Mouse (Mus musculus) embryonic facial prominence, embryonic 13.5 days (tissue): ENCODE results near the gene Gm21985. TPM values are rescaled to one million over a fixed set of nuclear protein-coding genes. Genes with fewer than 3 reads are reported as not detected.

Experiments used
- ATAC-seq: fragments of 200-750 bp; cut with Nextera tagmentation; 2 replicates; pipeline ENCODE4 v1.8.0; 2017; ENCODE audit warnings: low read depth; ENCODE audit not compliant: insufficient number of reproducible peaks, insufficient read depth, low FRiP score, low TSS enrichment
- H3K27ac ChIP-seq: fragments of 300-500 bp; sonication (generic); 2 replicates; pipeline ENCODE4 v1.5.1; 2015; ENCODE audit warnings: moderate library complexity, mild to moderate bottlenecking, inconsistent platforms
- H3K27me3 ChIP-seq: fragments of 300-500 bp; sonication (generic); 2 replicates; pipeline ENCODE4 v1.6.1; 2015; ENCODE audit warnings: mild to moderate bottlenecking, inconsistent platforms
- H3K36me3 ChIP-seq: fragments of 300-500 bp; sonication (generic); 2 replicates; pipeline ENCODE4 v1.6.1; 2015; ENCODE audit warnings: mild to moderate bottlenecking, inconsistent platforms
- H3K4me1 ChIP-seq: fragments of 300-500 bp; sonication (generic); 2 replicates; pipeline ENCODE4 v1.6.1; 2015; ENCODE audit warnings: inconsistent platforms
- H3K4me2 ChIP-seq: fragments of 300-500 bp; sonication (generic); 2 replicates; pipeline ENCODE4 v1.6.1; 2015; ENCODE audit warnings: moderate library complexity, mild to moderate bottlenecking, inconsistent platforms
- H3K4me3 ChIP-seq: fragments of 300-500 bp; sonication (generic); 2 replicates; pipeline ENCODE4 v1.5.1; 2015; ENCODE audit warnings: mild to moderate bottlenecking, inconsistent platforms
- H3K9ac ChIP-seq: fragments of 300-500 bp; sonication (generic); 2 replicates; pipeline ENCODE4 v1.6.1; 2015; ENCODE audit warnings: mild to moderate bottlenecking, inconsistent platforms
- H3K9me3 ChIP-seq: fragments of 300-500 bp; sonication (generic); 2 replicates; pipeline ENCODE4 v1.6.1; 2016; ENCODE audit warnings: inconsistent platforms
- WGBS: fragments of 180-500 bp; shearing (Covaris S2); methylation state at CpG from one replicate; pipeline ENCODE4 v1.1.7; 2015; ENCODE audit warnings: mixed read lengths; 5-methylcytosine and 5-hydroxymethylcytosine counted together
- polyA plus RNA-seq: library from polyadenylated mRNA; unstranded; fragments of >200 nt; fragmentation: Nextera tagmentation; extraction: Ambion mirVana; gene quantifications from 2 replicates; pipeline ENCODE4 v1.2.1, GENCODE M21; 2015

The Gm21985 gene
- polyA plus RNA-seq, 1 experiment from 2014 or later = not detected

DNA sequence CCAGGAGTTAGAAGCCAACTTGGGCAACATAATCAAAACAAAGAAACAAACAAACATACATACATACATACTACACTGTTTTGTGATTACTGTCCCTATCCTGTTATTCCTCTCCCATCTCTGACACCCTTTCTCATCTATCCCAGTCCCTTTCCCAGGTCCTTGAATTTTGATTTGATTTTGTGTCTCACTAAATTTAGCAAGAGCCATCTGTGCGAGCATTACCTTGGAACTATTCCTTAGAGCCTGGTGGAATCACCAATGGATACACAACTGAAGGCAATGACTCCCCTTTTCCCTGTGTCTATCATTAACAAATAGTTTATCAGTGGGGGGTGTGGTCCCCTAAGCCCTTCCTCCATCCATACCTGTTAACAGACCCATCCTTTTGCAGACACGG, 26.7 kb downstream of the Gm21985 start:
- H3K27ac ChIP-seq = no peak overlapping the region
- no peak overlapping the region for H3K4me2 ChIP-seq
- H3K4me3 ChIP-seq = no peak overlapping the region
- no peaks in the 10 kb centered on the region for H3K36me3 ChIP-seq
- H3K9ac ChIP-seq = no peak overlapping the region
- WGBS = 90% methylated on average over 2 of the region's 2 CpGs
- no peaks in the 10 kb centered on the region for H3K27me3 ChIP-seq
- no peak for ATAC-seq
- H3K4me1 ChIP-seq = no peaks in the 10 kb centered on the region
- no peaks in the 10 kb centered on the region for H3K9me3 ChIP-seq

DNA sequence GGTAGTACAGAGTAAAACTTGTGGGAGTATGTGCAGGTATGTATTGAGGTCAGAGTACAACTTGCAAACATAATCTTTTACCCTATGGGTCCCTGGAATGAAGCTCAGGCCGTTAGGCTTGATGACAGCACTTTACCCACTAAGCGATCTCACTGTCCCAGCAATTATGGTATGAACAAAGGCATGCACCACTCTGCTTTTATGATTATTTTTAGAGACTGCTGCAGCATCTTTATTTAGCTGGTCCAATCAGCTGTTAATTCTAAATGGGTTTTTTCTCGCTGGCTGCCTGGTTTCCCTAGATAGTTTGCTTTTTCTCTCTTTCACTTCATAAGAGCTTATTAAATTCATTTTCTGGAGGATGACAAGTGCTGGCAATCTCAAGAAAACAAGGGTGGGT, 30.1 kb downstream of the Gm21985 start:
- H3K9ac ChIP-seq = no peak overlapping the region
- 86% methylated on average over 3 of the region's 3 CpGs for WGBS

GRCm38 (mm10) chr2:112298221-112298620, 32.1 kb downstream of the Gm21985 start:
- no peak for ATAC-seq
- WGBS = 95% methylated on average over 4 of the region's 4 CpGs
- no peak overlapping the region for H3K4me2 ChIP-seq

More for the DNA sequence above, 30.1 kb downstream of the Gm21985 start:
- Histone ChIP-seq H3K9me3 (no peaks in the 10 kb centered on the region), H3K4me1 (no peaks in the 10 kb centered on the region), H3K27ac (no peak overlapping the region), H3K27me3 (no peaks in the 10 kb centered on the region), H3K4me2 (no peak overlapping the region), H3K36me3 (no peaks in the 10 kb centered on the region), H3K4me3 (no peak overlapping the region)
- ATAC-seq = no peak

GRCm38 (mm10) chr2:112308671-112309070, 42.6 kb downstream of the Gm21985 start:
- H3K27ac ChIP-seq = no peak overlapping the region
- no peak for ATAC-seq
- H3K27me3 ChIP-seq = no peaks in the 10 kb centered on the region
- no peak overlapping the region for H3K4me2 ChIP-seq
- no peak overlapping the region for H3K4me3 ChIP-seq
- H3K36me3 ChIP-seq = no peaks in the 10 kb centered on the region
- no peaks in the 10 kb centered on the region for H3K9me3 ChIP-seq
- WGBS = 90% methylated on average over 3 of the region's 3 CpGs
- H3K4me1 ChIP-seq = no peaks in the 10 kb centered on the region
- no peak overlapping the region for H3K9ac ChIP-seq

More at GRCm38 (mm10) chr2:112298221-112298620, 32.1 kb downstream of the Gm21985 start:
- Histone ChIP-seq H3K36me3 (no peaks in the 10 kb centered on the region), H3K9ac (no peak overlapping the region), H3K4me3 (no peak overlapping the region), H3K27me3 (no peaks in the 10 kb centered on the region), H3K27ac (no peak overlapping the region), H3K9me3 (no peaks in the 10 kb centered on the region), H3K4me1 (no peaks in the 10 kb centered on the region)

GRCm38 (mm10) chr2:112309161-112309600, 43.1 kb downstream of the Gm21985 start:
- no peak overlapping the region for H3K4me2 ChIP-seq
- H3K27ac ChIP-seq = no peak overlapping the region
- H3K27me3 ChIP-seq = no peaks in the 10 kb centered on the region
- ATAC-seq = no peak
- H3K4me1 ChIP-seq = no peaks in the 10 kb centered on the region
- no peaks in the 10 kb centered on the region for H3K36me3 ChIP-seq
- no peak overlapping the region for H3K4me3 ChIP-seq
- H3K9ac ChIP-seq = no peak overlapping the region
- WGBS = 75% methylated on average over 10 of the region's 10 CpGs
- H3K9me3 ChIP-seq = no peaks in the 10 kb centered on the region

DNA sequence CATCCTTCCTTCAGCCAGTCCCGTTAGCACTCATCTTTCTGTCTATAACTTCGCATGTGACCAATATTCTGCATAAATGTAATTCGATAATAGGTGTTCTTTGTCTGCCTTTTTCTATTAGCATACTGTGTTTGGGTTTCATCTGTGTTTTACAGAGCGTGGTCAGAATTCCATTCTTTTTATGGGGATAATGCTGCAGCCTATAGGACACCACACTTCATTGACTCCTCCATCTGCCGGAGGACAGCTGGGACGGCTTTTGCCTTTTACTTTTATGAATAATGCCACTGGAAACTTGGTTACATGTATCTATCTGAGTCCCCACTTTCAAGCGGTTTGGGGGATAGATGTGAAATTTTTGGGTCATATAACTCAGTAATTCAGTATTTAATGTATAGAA, 49.5 kb downstream of the Gm21985 start:
- 87% methylated on average over 7 of the region's 7 CpGs for WGBS
- H3K4me2 ChIP-seq = no peak overlapping the region
- H3K9ac ChIP-seq = no peak overlapping the region
- H3K4me1 ChIP-seq = no peaks in the 10 kb centered on the region
- H3K4me3 ChIP-seq = no peak overlapping the region
- H3K27ac ChIP-seq = no peak overlapping the region
- no peak for ATAC-seq
- H3K9me3 ChIP-seq = no peaks in the 10 kb centered on the region
- no peaks in the 10 kb centered on the region for H3K27me3 ChIP-seq
- no peaks in the 10 kb centered on the region for H3K36me3 ChIP-seq

- H3K4me3 ChIP-seq = no peak overlapping the region
- no peaks in the 10 kb centered on the region for H3K36me3 ChIP-seq
- H3K27me3 ChIP-seq = no peaks in the 10 kb centered on the region
- H3K27ac ChIP-seq = no peak overlapping the region
- H3K4me2 ChIP-seq = no peak overlapping the region
- H3K9me3 ChIP-seq = no peaks in the 10 kb centered on the region
- no peaks in the 10 kb centered on the region for H3K4me1 ChIP-seq
- 84% methylated on average over 2 of the region's 2 CpGs for WGBS
- H3K9ac ChIP-seq = no peak overlapping the region
- no peak for ATAC-seq
These were observed 52.1 kb downstream of the Gm21985 start for GRCm38 (mm10) chr2:112318227-112318626.

DNA sequence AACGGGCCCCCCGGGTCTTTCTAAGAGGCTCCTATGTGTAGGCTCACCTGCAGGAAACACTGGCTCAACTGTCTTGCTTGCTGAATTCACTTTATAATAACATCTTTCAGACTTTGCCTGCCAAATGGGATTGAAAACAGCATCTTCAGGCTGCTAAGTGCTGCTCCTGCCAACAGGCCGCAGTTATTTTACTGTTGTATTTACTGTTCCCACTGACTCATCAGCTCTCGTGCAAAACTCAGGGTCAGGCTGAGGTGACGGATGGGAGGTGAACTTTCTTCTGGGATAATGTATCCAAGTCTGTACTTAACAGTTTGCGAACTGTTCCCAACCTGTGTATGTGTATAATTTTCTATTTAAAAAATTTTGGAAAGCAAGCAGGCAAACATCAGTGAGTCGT, 52.8 kb downstream of the Gm21985 start:
- Histone ChIP-seq H3K27me3 (no peaks in the 10 kb centered on the region), H3K36me3 (no peaks in the 10 kb centered on the region), H3K4me2 (no peak overlapping the region), H3K4me1 (no peaks in the 10 kb centered on the region), H3K27ac (no peak overlapping the region), H3K9ac (no peak overlapping the region), H3K9me3 (no peaks in the 10 kb centered on the region), H3K4me3 (no peak overlapping the region)
- no peak for ATAC-seq
- 83% methylated on average over 7 of the region's 7 CpGs for WGBS

- WGBS = 85% methylated on average over 11 of the region's 11 CpGs
- no peak for ATAC-seq
- H3K27me3 ChIP-seq = no peaks in the 10 kb centered on the region
- no peak overlapping the region for H3K4me2 ChIP-seq
- H3K9me3 ChIP-seq = no peaks in the 10 kb centered on the region
- H3K4me1 ChIP-seq = no peaks in the 10 kb centered on the region
- no peak overlapping the region for H3K27ac ChIP-seq
- no peak overlapping the region for H3K9ac ChIP-seq
- no peaks in the 10 kb centered on the region for H3K36me3 ChIP-seq
- no peak overlapping the region for H3K4me3 ChIP-seq
These were observed 62.1 kb downstream of the Gm21985 start for GRCm38 (mm10) chr2:112328069-112328777.

DNA sequence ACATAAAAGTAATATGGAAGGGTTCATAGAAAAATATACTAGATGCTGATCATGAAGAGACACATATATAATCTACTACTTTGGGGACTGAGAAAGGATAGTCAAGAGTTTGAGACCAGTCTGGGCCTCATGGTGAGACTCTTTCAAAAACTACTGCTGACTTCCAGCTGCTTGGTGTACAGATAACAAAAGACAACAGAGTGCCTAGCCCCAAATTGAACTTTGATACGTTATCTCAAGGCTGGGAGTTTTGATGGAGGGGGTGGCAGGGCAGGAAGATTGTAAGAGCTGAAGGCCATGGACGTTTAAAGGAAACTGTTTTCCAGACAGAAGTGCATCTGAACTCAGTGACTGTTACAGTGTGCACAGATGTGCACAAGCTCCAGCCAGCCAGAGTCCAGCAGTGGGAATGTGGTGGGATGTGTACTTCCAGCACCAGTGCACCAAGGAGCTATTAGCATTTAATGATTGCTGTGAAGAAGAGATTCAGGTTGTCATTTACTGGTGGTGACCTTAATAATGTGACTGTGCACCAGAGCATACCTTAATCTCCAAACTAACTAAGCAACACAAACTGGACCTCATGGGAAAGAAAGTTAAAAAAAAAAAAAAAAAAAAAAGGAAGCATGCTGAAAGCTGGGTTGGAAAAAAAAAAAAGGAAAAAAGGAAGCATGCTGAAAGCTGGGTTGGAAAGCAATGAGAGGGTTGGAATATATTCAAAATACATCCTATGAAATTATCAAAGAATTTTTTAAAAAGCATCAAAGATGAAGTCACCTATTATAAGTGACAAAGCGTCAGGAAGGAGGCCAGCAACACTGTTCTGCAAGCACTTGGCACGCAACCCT, 66.2 kb downstream of the Gm21985 start:
- 71% methylated on average over 4 of the region's 4 CpGs for WGBS
- H3K4me2 ChIP-seq = no peak overlapping the region
- no peaks in the 10 kb centered on the region for H3K4me1 ChIP-seq
- no peak overlapping the region for H3K4me3 ChIP-seq
- no peak overlapping the region for H3K9ac ChIP-seq
- no peak for ATAC-seq
- no peaks in the 10 kb centered on the region for H3K9me3 ChIP-seq
- peaks cover 19% of the 10 kb centered on the region for H3K36me3 ChIP-seq
- H3K27ac ChIP-seq = no peak overlapping the region
- no peaks in the 10 kb centered on the region for H3K27me3 ChIP-seq

- H3K4me1 ChIP-seq = no peaks in the 10 kb centered on the region
- no peaks in the 10 kb centered on the region for H3K9me3 ChIP-seq
- H3K36me3 ChIP-seq = peaks cover 36% of the 10 kb centered on the region
- ATAC-seq = no peak
- no peak overlapping the region for H3K27ac ChIP-seq
- no peak overlapping the region for H3K4me3 ChIP-seq
- no peak overlapping the region for H3K4me2 ChIP-seq
- H3K27me3 ChIP-seq = no peaks in the 10 kb centered on the region
- 97% methylated on average over 6 of the region's 6 CpGs for WGBS
- no peak overlapping the region for H3K9ac ChIP-seq
These were observed 71.1 kb downstream of the Gm21985 start for GRCm38 (mm10) chr2:112337211-112337610.

DNA sequence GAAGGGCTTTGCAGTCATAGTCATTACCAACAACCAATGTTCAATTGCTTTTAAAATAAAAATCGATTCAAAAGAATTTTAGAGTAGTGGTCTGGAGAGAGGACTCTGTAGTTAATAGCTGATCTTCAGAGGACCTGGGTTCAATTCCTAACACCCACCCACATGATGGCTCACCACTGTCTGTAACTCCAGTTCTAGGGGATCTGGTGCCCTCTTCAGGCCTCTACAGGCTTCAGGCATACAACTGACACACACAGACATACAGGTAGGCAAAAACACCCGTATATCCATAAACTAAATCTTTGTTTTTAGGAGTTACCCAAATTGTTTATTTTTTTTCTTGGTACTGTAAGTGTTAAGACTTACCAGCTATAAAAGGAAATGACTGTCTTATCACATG, 73.6 kb downstream of the Gm21985 start:
- 84% methylated on average over 2 of the region's 2 CpGs for WGBS
- H3K27me3 ChIP-seq = no peaks in the 10 kb centered on the region
- H3K4me2 ChIP-seq = no peak overlapping the region
- H3K9me3 ChIP-seq = no peaks in the 10 kb centered on the region
- no peak overlapping the region for H3K9ac ChIP-seq
- no peak overlapping the region for H3K4me3 ChIP-seq
- peaks cover 38% of the 10 kb centered on the region for H3K36me3 ChIP-seq
- H3K27ac ChIP-seq = no peak overlapping the region
- no peaks in the 10 kb centered on the region for H3K4me1 ChIP-seq
- no peak for ATAC-seq
